Mouse (Mus musculus) adrenal gland, adult 18-20 months (tissue): ENCODE results near the gene Fcho1. TPM values are rescaled to one million over a fixed set of nuclear protein-coding genes. Genes with fewer than 3 reads are reported as not detected.
"Not testable (repeated sequence)": the region's sequence is repeated elsewhere in the genome, so short reads cannot be mapped to it uniquely, and the experiment has no call there.

Source experiments
- DNase-seq, 2 experiments: peaks; one replicate each; pipeline ENCODE4 v3.0.0; 2021 to 2022; ENCODE audit warnings: low spot score in 2 of 2
- long read RNA-seq, 2 experiments: library from polyadenylated mRNA; stranded (forward); transcript quantifications; one replicate each; pipeline ENCODE4 v2.0.0; 2021
- total RNA-seq, 2 experiments: library from RNA; stranded (reverse); gene quantifications; 1 replicate in 1 of 2; 2 replicates in 1 of 2; pipeline ENCODE4 v1.2.3; 2021

Fcho1 gene
- total RNA-seq: 1 to 10 TPM; 1.9 to 2.3 TPM
- long read RNA-seq, experiment 1, partial matches to known transcripts: 1 of 1 reads
- long read RNA-seq, experiment 1, other reads (novel, unspliced or antisense): 0 of 1 reads
- long read RNA-seq, experiment 2: 0 reads

DNA sequence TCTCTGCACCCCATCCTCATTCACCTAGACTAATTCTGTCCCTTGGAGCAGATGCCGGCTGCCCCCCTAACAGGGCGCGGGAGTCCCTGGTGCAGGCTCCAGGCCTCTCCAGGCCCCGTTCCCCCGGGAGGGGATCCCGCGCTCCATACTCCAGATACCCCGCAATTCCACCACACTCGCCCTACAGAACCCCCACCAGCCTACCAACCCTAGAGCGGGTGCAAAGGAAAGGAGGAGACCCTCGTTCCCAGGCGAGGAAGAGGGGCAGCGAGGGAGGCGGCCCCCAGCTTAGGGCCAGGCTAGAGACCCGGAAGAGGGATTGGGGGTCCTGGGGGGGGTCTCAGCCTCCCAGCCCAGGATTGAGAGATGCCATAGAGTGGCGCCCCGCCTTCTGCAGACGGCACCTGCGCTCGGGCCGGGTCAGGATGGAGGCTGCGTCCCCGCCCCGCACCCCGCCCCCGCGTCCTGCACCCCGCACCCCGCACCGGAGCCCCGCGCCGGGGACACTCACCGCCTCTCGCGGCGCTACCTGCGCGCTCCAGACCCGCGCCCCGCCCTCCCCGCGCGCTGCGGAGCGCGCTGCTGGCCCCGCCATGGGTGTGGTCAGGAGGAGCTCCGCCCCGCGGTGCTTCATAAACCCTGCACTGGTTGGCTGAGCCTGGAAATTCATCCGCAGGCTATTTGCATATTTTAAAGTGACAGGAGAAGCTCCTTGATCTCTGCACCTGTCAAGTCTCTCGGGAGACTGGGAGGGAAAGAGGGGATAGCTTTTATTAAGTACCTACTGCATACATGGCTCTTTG is at the start of gene Fcho1:
TSS of gene Fcho1 (minus strand) at position 595 of the 803 bp plus-strand sequence.
- peak; percentile 37 to 64 for DNase-seq

GRCm38 (mm10) chr8:71771336-71771735 is 45.8 kb upstream of the Fcho1 start:
- no peak for DNase-seq

DNA sequence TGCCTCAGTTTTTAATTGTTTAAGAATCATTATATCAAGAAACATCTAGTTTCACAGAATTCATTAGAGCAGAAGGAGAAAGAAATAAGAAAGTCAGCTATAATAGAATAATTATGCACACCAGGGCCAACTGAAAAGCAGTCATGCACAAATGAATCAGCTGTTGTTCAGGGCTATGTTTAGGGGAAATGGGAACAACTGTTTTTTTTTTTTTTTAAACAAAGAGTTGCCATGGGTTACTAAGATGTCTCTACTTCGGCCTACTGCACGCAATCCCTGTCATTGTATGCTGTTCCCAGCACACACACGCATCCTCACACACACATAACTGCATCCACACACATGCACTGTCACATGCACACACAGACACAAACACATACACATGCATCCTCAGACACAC is 33.3 kb upstream of the Fcho1 start:
- no peak for DNase-seq

DNA sequence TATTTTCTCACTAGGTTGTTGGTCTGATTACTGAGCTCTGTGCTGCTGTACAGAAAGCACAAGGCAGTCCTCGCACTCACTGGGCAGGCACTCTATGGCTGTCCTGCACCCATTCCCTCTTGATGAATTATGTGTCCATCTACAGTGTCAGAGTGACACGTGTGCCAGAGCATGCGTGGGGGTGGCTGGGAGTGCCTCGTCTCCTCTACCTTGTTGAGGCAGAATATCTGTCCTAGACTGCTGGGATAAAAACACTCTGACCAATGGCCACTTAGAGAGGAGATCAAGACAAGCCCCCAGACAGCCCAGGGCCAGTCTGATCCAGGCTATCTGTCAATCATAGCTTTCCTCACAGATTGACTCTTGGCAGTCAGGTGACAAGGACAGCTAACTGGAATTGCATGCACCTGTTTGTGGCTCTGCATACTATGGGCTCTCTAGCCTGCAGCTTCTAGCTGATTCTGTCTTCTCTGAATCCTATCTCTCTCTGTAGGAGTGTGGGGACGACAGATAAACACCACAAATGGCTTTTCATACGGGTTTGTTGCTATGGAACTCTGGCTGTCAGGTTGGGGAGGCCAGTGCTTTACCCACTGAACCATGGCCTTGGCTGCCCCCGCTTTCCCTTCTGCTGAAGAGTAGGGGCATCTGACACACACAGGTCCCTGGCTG is 27.5 kb upstream of the Fcho1 start:
- DNase-seq: not testable (repeated sequence)

DNA sequence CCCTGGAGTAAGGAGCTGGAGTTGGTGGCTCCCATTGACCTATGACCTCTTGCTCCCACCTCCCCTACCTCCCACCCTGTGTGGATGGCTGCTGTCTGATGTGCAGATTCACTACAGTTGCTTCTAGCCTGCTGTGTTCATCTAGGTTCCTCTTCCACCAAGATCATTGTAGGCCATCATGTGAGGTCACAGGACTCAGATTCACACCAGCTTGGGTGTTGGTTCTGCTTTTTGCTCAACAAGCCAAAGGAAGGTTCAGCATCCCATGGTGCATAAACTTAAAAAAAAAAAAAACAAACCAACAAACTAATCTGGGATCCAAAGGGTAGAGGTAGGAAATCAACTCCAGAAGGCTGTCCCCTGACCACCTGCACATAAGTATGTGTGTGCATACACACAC is 26.7 kb upstream of the Fcho1 start:
- DNase-seq: not testable (repeated sequence)

DNA sequence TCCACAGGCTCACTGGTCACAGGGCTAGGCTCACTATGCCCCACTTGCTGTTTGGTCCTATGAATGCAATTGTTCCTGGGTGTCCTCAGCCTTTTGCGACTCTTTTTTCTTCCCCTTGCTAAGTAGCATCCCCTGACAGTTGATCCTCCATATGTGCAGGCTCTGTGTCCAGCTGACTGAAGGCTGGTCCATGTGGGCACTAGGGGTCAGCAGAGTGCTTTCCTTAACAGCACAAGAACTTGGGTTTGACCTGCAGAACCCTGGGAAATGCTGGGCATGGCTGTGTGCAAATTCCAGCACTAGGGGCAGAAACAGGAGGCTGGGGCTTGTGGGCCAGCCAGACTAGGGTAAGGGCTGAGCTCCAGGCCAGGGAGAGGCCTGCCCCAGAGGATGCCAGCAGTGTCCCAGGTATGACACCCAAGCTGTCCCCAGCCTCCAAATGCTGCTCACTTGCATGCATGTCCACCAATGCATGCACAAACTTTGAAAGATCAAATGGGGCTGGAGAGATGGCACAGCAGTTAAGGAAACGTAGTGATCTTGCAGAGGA is 25.9 kb upstream of the Fcho1 start:
- peak; percentile 41 to 52 for DNase-seq

DNA sequence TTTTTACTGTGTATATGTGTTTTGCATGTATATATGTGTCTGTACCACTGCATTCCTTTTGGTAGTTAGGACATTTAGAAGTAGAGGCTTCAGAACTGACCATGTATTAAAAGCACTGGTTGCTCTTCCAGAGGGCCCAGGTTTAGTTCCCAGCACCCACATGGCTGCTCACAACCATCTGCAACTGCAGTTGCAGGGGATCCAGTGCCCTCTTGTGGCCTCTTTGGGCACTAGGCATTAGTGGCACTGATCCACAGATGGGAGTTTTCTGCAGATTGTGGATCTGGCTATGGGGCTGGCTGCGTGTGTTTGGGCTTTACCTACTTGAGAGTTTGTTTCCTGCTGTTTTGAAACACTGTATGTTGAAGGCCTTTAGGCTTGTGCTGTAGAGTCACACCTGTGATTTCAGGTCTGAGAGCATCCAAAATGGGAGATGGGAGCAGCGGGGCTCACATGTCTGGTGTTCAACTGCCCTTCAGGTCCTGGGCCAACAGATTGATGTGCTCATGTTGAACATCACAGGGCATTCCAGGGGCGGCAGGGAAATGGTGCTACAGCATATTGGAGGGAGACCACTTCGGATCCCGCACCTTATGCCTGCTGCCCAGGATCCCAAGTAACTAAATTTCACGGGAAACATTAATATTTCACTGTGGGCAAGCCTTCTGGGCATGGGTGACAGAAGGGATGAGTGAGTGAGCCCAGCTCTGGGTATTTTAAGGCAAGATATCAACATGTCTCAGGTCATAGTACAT is 24.0 kb upstream of the Fcho1 start:
- not testable (repeated sequence) for DNase-seq

DNA sequence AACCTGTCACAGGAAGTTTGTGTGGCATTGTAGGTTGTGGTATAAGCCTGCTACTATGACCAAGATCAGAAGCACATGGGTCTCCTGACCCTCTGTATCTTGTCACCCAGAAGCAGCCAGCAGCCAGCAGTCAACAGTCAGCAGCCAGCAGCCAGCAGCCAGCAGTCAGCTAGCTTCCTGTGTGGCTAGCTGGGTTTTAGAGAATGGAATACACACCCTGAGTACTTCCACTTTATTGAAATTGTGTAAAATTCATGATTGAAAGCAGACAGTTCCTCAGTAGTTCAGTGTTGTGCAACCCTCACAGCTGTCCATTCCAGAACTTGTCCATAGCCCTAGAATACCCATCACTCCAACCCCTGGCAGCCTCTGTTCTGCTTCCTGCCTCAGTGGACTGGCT is 21.6 kb upstream of the Fcho1 start:
- not testable (repeated sequence) for DNase-seq

DNA sequence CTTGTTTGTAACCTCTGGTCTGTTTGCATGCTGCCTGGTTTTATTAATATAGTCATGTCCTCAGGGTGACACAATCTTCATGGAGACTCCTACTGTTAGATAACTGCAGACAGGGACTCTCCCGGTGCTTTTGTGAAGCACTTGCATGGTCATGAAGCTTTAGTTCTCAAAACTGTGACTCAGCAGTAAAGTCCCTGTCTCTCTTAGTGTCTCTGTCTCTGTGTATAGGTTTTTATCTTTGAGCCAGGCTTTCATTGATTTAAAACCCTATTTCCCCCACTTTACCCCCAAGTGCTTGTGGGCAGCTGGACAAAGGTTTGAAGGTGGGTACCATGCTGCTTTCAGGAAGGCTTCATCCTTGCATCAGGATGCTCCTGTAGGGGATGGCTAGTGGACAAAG is 19.8 kb upstream of the Fcho1 start:
- no peak for DNase-seq

DNA sequence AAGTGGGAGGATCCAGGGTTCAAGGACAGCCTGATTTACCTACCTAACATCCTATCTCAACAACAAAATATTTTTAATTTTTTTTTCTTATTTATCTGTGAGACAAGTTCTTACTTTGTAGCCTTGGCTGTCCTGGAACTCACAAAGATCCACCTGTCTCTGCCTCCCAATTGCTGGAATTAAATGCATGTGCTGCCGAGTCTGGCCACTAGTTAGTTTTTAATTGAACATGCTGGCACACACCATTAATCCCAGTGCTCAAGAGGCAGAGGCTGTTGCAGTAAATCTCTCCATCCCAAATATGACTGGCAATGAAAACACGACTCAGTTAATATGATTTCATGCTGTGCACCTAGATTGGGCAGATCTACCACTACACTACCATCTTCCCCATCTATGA is 17.3 kb upstream of the Fcho1 start:
- DNase-seq: no peak

DNA sequence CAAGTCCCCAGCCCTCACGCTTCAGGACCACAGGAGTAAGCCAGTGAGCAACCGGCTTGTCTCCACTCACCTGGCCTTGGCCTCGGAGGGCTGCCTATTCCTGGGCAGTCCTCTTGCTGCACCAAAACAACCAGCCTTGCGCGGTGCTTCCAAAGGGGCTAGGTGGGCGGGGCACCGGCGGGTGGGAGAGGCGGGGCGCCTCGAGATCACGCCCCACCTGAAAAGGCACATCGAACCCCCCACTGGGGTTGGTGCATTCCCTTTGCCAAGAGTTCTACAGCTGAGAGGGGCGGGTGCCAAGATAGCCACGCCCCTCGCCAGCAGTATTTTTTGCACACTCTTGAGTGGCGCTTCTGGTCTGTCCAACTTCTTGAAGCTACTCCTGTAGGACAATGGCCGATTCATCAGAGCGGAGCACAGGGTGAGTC is 16.2 kb upstream of the Fcho1 start:
- DNase-seq: no peak

DNA sequence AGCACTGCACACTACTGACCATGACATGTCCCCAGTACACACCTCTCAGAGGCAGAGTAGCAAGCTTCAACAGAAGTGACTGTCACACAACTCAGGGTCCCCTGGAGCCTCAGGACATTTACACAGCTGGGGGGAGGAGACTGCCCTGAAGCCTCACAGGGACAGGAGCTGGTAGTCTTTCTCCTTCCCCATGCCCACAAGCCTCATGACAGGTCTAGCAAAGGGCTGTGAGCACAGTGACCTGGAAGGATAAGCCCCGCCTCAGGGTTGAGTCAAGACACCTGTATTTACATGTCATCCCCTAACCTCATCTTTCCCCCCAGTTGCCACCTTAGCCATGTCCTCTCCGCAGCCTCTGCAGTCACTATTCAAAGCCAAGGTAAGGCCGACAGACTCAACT is 15.7 kb upstream of the Fcho1 start:
- no peak for DNase-seq

DNA sequence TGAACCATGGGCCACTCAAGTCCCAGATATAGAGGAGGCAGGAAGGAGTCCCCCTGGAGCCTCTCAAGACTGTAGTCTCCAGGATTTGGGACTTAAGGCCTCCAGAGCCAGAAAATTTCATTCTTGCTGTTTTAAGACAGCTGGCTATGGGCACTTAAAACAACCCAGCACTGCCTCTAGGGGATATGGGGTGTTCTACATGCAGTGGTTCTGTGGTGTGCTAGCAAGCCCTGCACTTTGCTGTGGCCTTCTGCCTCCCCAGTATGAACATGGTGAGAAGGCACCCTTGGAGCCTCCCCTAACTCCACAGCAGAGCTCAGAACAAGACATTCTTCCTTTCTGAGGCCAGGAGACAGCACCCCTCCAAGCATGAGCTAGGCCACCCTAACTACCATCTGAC is 12.8 kb upstream of the Fcho1 start:
- DNase-seq: not testable (repeated sequence)

- DNase-seq: peak; percentile 36 to 52
Observed at GRCm38 (mm10) chr8:71731652-71732230, 6.2 kb upstream of the Fcho1 start.

DNA sequence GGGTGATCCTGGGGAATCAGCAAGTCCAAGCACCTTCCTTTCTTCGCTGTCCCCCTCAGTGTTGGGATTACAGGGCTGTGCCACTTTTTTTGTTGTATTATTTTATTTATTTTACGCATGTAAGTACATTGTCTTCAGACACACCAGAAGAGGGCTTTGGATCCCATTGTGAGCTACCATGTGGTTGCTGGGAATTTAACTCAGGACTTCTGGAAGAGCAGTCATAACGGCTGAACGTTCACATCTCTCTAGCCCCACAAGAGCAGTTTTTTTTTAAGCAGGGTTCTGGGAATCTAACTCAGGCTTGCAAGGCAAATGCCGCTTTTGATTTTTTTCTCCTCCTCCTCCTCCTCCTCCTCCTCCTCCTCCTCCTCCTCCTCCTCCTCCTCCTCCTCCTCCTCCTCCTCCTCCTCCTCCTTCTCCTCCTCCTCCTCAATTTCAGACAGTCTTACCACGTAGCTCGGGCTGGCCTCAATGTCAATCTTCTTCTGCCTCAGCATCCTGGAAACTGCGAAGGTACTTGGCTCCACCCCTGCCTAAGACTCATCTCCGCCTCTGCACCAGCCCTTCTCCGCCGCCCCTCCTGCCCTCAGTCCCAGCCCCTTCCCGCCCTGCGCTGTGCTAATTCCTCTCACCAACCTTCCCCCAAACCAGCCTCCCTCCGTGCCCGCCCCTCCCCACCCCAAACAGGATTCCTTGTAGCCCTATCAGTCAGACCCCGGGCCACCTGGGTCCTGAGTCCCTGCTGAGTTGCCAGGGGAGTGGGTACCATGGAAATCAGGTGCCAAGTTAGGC is 3.5 kb upstream of the Fcho1 start:
- no peak for DNase-seq

DNA sequence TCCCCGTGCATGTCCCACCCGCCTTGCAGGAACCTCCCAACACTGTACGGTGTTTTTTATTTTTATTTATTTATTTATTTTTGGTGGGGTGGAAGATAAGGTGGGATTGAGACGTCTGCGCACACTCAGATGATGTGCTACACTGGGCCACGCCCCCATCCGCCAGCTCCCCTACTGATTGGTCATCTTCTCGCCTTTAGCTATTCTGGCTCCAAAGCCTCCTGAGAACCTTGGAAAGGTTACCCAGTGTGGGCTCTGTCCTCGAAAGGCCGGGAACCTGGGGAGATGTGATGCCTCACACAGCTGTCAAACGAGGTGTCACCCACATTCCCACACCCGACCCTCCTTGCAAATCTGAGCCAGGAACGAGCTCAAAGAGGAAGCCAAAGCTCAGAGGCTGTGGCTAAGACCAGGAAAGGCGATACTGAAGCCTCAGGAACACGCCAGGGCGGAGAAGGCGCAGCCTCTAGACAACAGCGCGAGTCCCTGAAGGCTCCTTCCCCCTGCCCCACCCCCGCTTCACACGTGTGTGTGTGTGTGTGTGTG is 2.8 kb upstream of the Fcho1 start:
- no peak for DNase-seq

- DNase-seq: no peak
Observed at GRCm38 (mm10) chr8:71724389-71724788, 1.1 kb downstream of the Fcho1 start.

GRCm38 (mm10) chr8:71723047-71723551 is 2.4 kb downstream of the Fcho1 start:
- no peak for DNase-seq

DNA sequence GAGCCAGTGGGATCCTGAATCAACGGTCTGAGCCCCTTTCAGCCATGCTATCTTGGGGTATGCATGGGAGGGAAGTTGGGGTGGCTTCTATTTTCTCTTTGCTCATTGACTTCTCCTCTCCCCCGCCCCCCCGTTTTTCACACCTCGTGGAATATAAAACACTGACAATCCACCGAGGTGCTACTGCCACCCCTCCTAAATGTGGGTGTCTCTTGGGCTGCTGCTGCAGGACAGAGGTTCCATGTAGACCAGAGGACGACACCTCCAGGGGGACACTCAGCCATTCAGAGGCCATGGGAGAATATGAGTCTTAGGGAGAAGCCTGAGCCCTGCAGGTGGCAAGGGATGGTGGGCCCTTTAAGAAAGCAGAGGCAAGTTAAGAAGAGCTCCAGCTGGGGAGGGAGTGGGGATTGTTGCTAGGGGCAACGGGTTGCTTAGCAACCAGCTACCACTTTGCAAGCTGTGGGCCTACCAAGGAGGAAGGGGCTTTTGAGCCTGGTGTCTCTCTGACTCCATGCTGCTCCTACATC is 5.5 kb downstream of the Fcho1 start:
- no peak for DNase-seq
